Comparison of ENCODE assay signal across 7 mouse cellular contexts in the genomic region with DNA sequence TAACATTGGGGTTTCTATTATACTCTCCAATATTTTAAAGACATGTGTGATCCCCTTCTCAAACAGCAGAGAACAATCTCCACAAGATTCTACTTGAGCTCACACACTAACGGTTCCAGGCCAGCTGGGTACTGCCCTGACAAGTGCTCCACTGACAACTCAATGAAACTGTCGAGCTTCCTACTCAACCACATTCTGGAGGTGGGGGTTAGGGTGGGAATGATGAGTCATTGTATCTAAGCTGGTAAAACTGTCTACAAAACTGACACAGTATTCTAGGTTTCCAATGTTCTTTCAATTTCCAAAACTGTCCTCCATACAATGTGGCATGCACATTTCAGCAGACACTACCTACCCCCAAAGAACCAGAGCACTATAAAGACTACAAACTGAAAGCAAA. TPM values are rescaled to one million over a fixed set of nuclear protein-coding genes. Genes with fewer than 3 reads are reported as not detected.
DNase-seq lines count a peak whose midpoint lies in the region; ATAC-seq and TF ChIP-seq lines count a peak whose summit lies in the region.

No protein-coding gene starts in this region.

- ATAC-seq in lung, postnatal 0 days = no peak
- no peak for ATAC-seq in forebrain, embryonic 15.5 days (replicated peaks)

- no peaks in the 10 kb centered on the region for H3K27me3 ChIP-seq in lung, postnatal 0 days (replicated peaks; ENCODE audit: insufficient read depth, low read length)
- H3K27me3 ChIP-seq in forebrain, embryonic 15.5 days = no peaks in the 10 kb centered on the region

- peak; percentile 63 for DNase-seq in lung, postnatal 0 days (ENCODE audit: low spot score)
- DNase-seq in lung, postnatal 25 days (ENCODE audit: low spot score) = no peak
- DNase-seq in T-cell, adult 2 months (ENCODE audit: low spot score) = peak; percentile 26
- DNase-seq in lung, postnatal 36 days = peak; percentile 20
- DNase-seq in cerebellum, adult 11 months = no peak
- no peak for DNase-seq in cerebellum, postnatal 10 days

- no peak overlapping the region for H3K9ac ChIP-seq in lung, postnatal 0 days (replicated peaks; ENCODE audit: low read depth)
- no peak overlapping the region for H3K9ac ChIP-seq in forebrain, embryonic 15.5 days (replicated peaks)

- WGBS in lung, postnatal 0 days = 7% methylated on average over 2 of the region's 2 CpGs
- WGBS in forebrain, embryonic 15.5 days = 18% methylated on average over 2 of the region's 2 CpGs

- H3K9me3 ChIP-seq in lung, postnatal 0 days (ENCODE audit: low read length) = no peaks in the 10 kb centered on the region
- no peaks in the 10 kb centered on the region for H3K9me3 ChIP-seq in forebrain, embryonic 15.5 days

- no peak overlapping the region for H3K27ac ChIP-seq in lung, postnatal 0 days (ENCODE audit: low read length)
- no peak overlapping the region for H3K27ac ChIP-seq in forebrain, embryonic 15.5 days (replicated peaks)

- no peak overlapping the region for H3K4me3 ChIP-seq in lung, postnatal 0 days (ENCODE audit: low read depth, low read length)
- H3K4me3 ChIP-seq in forebrain, embryonic 15.5 days = no peak overlapping the region

- H3K4me1 ChIP-seq in lung, postnatal 0 days (ENCODE audit: insufficient read depth, low read depth, low read length) = peaks cover 4% of the 10 kb centered on the region; the same call in 1 of the 2 replicates
- peaks cover 47% of the 10 kb centered on the region for H3K4me1 ChIP-seq in forebrain, embryonic 15.5 days

- H3K36me3 ChIP-seq in lung, postnatal 0 days (ENCODE audit: insufficient read depth, low read length) = no peaks in the 10 kb centered on the region
- H3K36me3 ChIP-seq in forebrain, embryonic 15.5 days = peaks cover 9% of the 10 kb centered on the region; the same call in 1 of the 2 replicates

- TF ChIP-seq CTCF in lung, postnatal 0 days (IDR thresholded peaks at IDR 0.05) = no peak

- no peak overlapping the region for H3K4me2 ChIP-seq in lung, postnatal 0 days (replicated peaks; ENCODE audit: low read depth, low read length)
- H3K4me2 ChIP-seq in forebrain, embryonic 15.5 days (replicated peaks) = 0 out of 2 replicates have a peak overlapping the region, but pooled peaks have one; percentile 68

- TF ChIP-seq EP300 in lung, postnatal 0 days (IDR thresholded peaks at IDR 0.05) = no peak

RNA-seq across cellular contexts. Expression of a gene that starts 4.8 kb away (rescaled TPM):
- 44.0 and 51.4 TPM in 2 replicates for polyA plus RNA-seq in lung, postnatal 0 days (2015; fragmentation: Nextera tagmentation; extraction: Ambion mirVana)
- polyA plus RNA-seq in forebrain, embryonic 15.5 days (2015; fragmentation: Nextera tagmentation; extraction: Ambion mirVana) = 242 and 245 TPM in 2 replicates

RNA-seq across cellular contexts. Expression of a gene that starts 4.9 kb away (rescaled TPM):
- polyA plus RNA-seq in lung, postnatal 0 days (2015; fragmentation: Nextera tagmentation; extraction: Ambion mirVana) = 3.0 and 3.4 TPM in 2 replicates
- polyA plus RNA-seq in forebrain, embryonic 15.5 days (2015; fragmentation: Nextera tagmentation; extraction: Ambion mirVana) = 2.3 and 4.5 TPM in 2 replicates

Comparison
In these comparisons a context has a peak if more than half of its experiments do, and no peak if none do; other contexts are left out.
1. DNase-seq: peak in lung, postnatal 0 days (single experiment), T-cell, adult 2 months (single experiment) and lung, postnatal 36 days (single experiment); none in lung, postnatal 25 days (single experiment), cerebellum, adult 11 months (single experiment) and cerebellum, postnatal 10 days (0 of 2).